Mouse (Mus musculus): ENCODE measurements at regions not wholly inside any gene's neighbourhood (a gene's known extent, or its start where the extent isn't known, plus 50 kb on each side); places are given as distances from the start of the nearest gene placed in this dataset.

GRCm38 (mm10) chr12:96075365-96075764 lies 383.3 kb downstream of the Flrt2 start:
- Histone ChIP-seq H3K4me1 (ENCODE audit: control insufficient read depth, insufficient read depth, low read length) (no peaks in the 10 kb centered on the region), H3K27ac (ENCODE audit: low read length) (no peak overlapping the region), H3K27me3 (ENCODE audit: control insufficient read depth, insufficient read depth, low read length) (no peaks in the 10 kb centered on the region), H3K4me2 (replicated peaks; ENCODE audit: low read depth, low read length) (no peak overlapping the region), H3K4me3 (ENCODE audit: low read depth, low read length) (no peak overlapping the region), H3K9ac (replicated peaks; ENCODE audit: low read depth, low read length) (no peak overlapping the region), H3K36me3 (ENCODE audit: control insufficient read depth, insufficient read depth, low read length) (no peaks in the 10 kb centered on the region), H3K9me3 (ENCODE audit: control insufficient read depth, low read depth, low read length) (no peaks in the 10 kb centered on the region)
- WGBS, result 78% methylated on average over 4 of the region's 4 CpGs
- ATAC-seq (ENCODE audit: insufficient number of reproducible peaks, insufficient read depth, low FRiP score, low read depth), result no peak

GRCm38 (mm10) chr12:96090995-96091394 lies 399.0 kb downstream of the Flrt2 start:
- Histone ChIP-seq H3K9me3 (ENCODE audit: control insufficient read depth, low read depth, low read length) (no peaks in the 10 kb centered on the region), H3K27me3 (ENCODE audit: control insufficient read depth, insufficient read depth, low read length) (no peaks in the 10 kb centered on the region), H3K4me3 (ENCODE audit: low read depth, low read length) (no peak overlapping the region), H3K36me3 (ENCODE audit: control insufficient read depth, insufficient read depth, low read length) (no peaks in the 10 kb centered on the region), H3K9ac (replicated peaks; ENCODE audit: low read depth, low read length) (no peak overlapping the region), H3K4me2 (replicated peaks; ENCODE audit: low read depth, low read length) (no peak overlapping the region), H3K27ac (ENCODE audit: low read length) (no peak overlapping the region), H3K4me1 (ENCODE audit: control insufficient read depth, insufficient read depth, low read length) (no peaks in the 10 kb centered on the region)
- no peak for ATAC-seq (ENCODE audit: insufficient number of reproducible peaks, insufficient read depth, low FRiP score, low read depth)
- 88% methylated on average over 2 of the region's 2 CpGs for WGBS

- H3K36me3 ChIP-seq (ENCODE audit: control insufficient read depth, insufficient read depth, low read length), result no peaks in the 10 kb centered on the region
- no peaks in the 10 kb centered on the region for H3K4me1 ChIP-seq (ENCODE audit: control insufficient read depth, insufficient read depth, low read length)
- no peak overlapping the region for H3K4me3 ChIP-seq (ENCODE audit: low read depth, low read length)
- no peak overlapping the region for H3K9ac ChIP-seq (replicated peaks; ENCODE audit: low read depth, low read length)
- no peak overlapping the region for H3K27ac ChIP-seq (ENCODE audit: low read length)
- H3K9me3 ChIP-seq (ENCODE audit: control insufficient read depth, low read depth, low read length), result no peaks in the 10 kb centered on the region
- no peak for ATAC-seq (ENCODE audit: insufficient number of reproducible peaks, insufficient read depth, low FRiP score, low read depth)
- H3K27me3 ChIP-seq (ENCODE audit: control insufficient read depth, insufficient read depth, low read length), result no peaks in the 10 kb centered on the region
- H3K4me2 ChIP-seq (replicated peaks; ENCODE audit: low read depth, low read length), result no peak overlapping the region
- WGBS, result 78% methylated on average over 1 of the region's 1 CpGs
These were observed 414.2 kb downstream of the Flrt2 start for GRCm38 (mm10) chr12:96106254-96106653.

GRCm38 (mm10) chr12:96114727-96115379 lies 422.8 kb downstream of the Flrt2 start:
- Histone ChIP-seq H3K9ac (replicated peaks; ENCODE audit: low read depth, low read length) (no peak overlapping the region), H3K4me2 (replicated peaks; ENCODE audit: low read depth, low read length) (no peak overlapping the region), H3K9me3 (ENCODE audit: control insufficient read depth, low read depth, low read length) (no peaks in the 10 kb centered on the region), H3K27ac (ENCODE audit: low read length) (no peak overlapping the region), H3K27me3 (ENCODE audit: control insufficient read depth, insufficient read depth, low read length) (no peaks in the 10 kb centered on the region), H3K4me3 (ENCODE audit: low read depth, low read length) (no peak overlapping the region), H3K36me3 (ENCODE audit: control insufficient read depth, insufficient read depth, low read length) (no peaks in the 10 kb centered on the region), H3K4me1 (ENCODE audit: control insufficient read depth, insufficient read depth, low read length) (no peaks in the 10 kb centered on the region)
- WGBS, result 43% methylated on average over 3 of the region's 3 CpGs
- no peak for ATAC-seq (ENCODE audit: insufficient number of reproducible peaks, insufficient read depth, low FRiP score, low read depth)

GRCm38 (mm10) chr12:96117553-96117952 lies 425.5 kb downstream of the Flrt2 start:
- Histone ChIP-seq H3K27ac (ENCODE audit: low read length) (no peak overlapping the region), H3K9ac (replicated peaks; ENCODE audit: low read depth, low read length) (no peak overlapping the region), H3K4me1 (ENCODE audit: control insufficient read depth, insufficient read depth, low read length) (no peaks in the 10 kb centered on the region), H3K4me3 (ENCODE audit: low read depth, low read length) (no peak overlapping the region), H3K27me3 (ENCODE audit: control insufficient read depth, insufficient read depth, low read length) (no peaks in the 10 kb centered on the region), H3K9me3 (ENCODE audit: control insufficient read depth, low read depth, low read length) (no peaks in the 10 kb centered on the region), H3K4me2 (replicated peaks; ENCODE audit: low read depth, low read length) (no peak overlapping the region), H3K36me3 (ENCODE audit: control insufficient read depth, insufficient read depth, low read length) (no peaks in the 10 kb centered on the region)
- 81% methylated on average over 3 of the region's 3 CpGs for WGBS
- ATAC-seq (ENCODE audit: insufficient number of reproducible peaks, insufficient read depth, low FRiP score, low read depth), result no peak

GRCm38 (mm10) chr12:96124156-96124931 lies 432.3 kb downstream of the Flrt2 start:
- ATAC-seq (ENCODE audit: insufficient number of reproducible peaks, insufficient read depth, low FRiP score, low read depth), result peak; percentile 37; the same call in 1 of the 2 replicates
- Histone ChIP-seq H3K9ac (replicated peaks; ENCODE audit: low read depth, low read length) (no peak overlapping the region), H3K36me3 (ENCODE audit: control insufficient read depth, insufficient read depth, low read length) (no peaks in the 10 kb centered on the region), H3K27me3 (ENCODE audit: control insufficient read depth, insufficient read depth, low read length) (no peaks in the 10 kb centered on the region), H3K9me3 (ENCODE audit: control insufficient read depth, low read depth, low read length) (no peaks in the 10 kb centered on the region), H3K4me1 (ENCODE audit: control insufficient read depth, insufficient read depth, low read length) (no peaks in the 10 kb centered on the region), H3K4me3 (ENCODE audit: low read depth, low read length) (no peak overlapping the region), H3K4me2 (replicated peaks; ENCODE audit: low read depth, low read length) (no peak overlapping the region), H3K27ac (ENCODE audit: low read length) (no peak overlapping the region)
- 59% methylated on average over 2 of the region's 2 CpGs for WGBS

GRCm38 (mm10) chr12:96129870-96130454 lies 437.9 kb downstream of the Flrt2 start:
- Histone ChIP-seq H3K27me3 (ENCODE audit: control insufficient read depth, insufficient read depth, low read length) (no peaks in the 10 kb centered on the region), H3K4me1 (ENCODE audit: control insufficient read depth, insufficient read depth, low read length) (no peaks in the 10 kb centered on the region), H3K4me3 (ENCODE audit: low read depth, low read length) (no peak overlapping the region), H3K36me3 (ENCODE audit: control insufficient read depth, insufficient read depth, low read length) (no peaks in the 10 kb centered on the region), H3K27ac (ENCODE audit: low read length) (no peak overlapping the region), H3K9ac (replicated peaks; ENCODE audit: low read depth, low read length) (no peak overlapping the region), H3K9me3 (ENCODE audit: control insufficient read depth, low read depth, low read length) (no peaks in the 10 kb centered on the region), H3K4me2 (replicated peaks; ENCODE audit: low read depth, low read length) (no peak overlapping the region)
- WGBS, result 85% methylated on average over 4 of the region's 4 CpGs
- ATAC-seq (ENCODE audit: insufficient number of reproducible peaks, insufficient read depth, low FRiP score, low read depth), result no peak

- no peaks in the 10 kb centered on the region for H3K27me3 ChIP-seq (ENCODE audit: control insufficient read depth, insufficient read depth, low read length)
- no peak overlapping the region for H3K27ac ChIP-seq (ENCODE audit: low read length)
- WGBS, result 90% methylated on average over 9 of the region's 9 CpGs
- no peak for ATAC-seq (ENCODE audit: insufficient number of reproducible peaks, insufficient read depth, low FRiP score, low read depth)
- H3K4me1 ChIP-seq (ENCODE audit: control insufficient read depth, insufficient read depth, low read length), result no peaks in the 10 kb centered on the region
- no peaks in the 10 kb centered on the region for H3K36me3 ChIP-seq (ENCODE audit: control insufficient read depth, insufficient read depth, low read length)
- H3K9ac ChIP-seq (replicated peaks; ENCODE audit: low read depth, low read length), result no peak overlapping the region
- H3K4me3 ChIP-seq (ENCODE audit: low read depth, low read length), result no peak overlapping the region
- no peak overlapping the region for H3K4me2 ChIP-seq (replicated peaks; ENCODE audit: low read depth, low read length)
- H3K9me3 ChIP-seq (ENCODE audit: control insufficient read depth, low read depth, low read length), result no peaks in the 10 kb centered on the region
These were observed 438.9 kb downstream of the Flrt2 start for GRCm38 (mm10) chr12:96130796-96131512.
